Mouse (Mus musculus) MEL (cell line): ENCODE measurements at regions not wholly inside any gene's neighbourhood (a gene's known extent, or its start where the extent isn't known, plus 50 kb on each side); places are given as distances from the start of the nearest gene placed in this dataset.

Experiments used
- DNase-seq: peaks from one replicate; pipeline ENCODE4 v3.0.0; 2011; ENCODE audit warnings: low read depth, low spot score
- H3K27ac ChIP-seq: 2 replicates; pipeline ENCODE4 v1.5.1; 2012; ENCODE audit warnings: low read depth, mild to moderate bottlenecking, control low read depth, low read length, moderate library complexity; ENCODE audit not compliant: control insufficient read depth
- H3K27me3 ChIP-seq, 2 experiments: fragments of 150-350 bp in 1 of 2; sonication (generic) in 1 of 2; 2 replicates each; pipeline ENCODE4 v1.6.1; 2012; ENCODE audit warnings: low read length in 2 of 2, mild to moderate bottlenecking in 2 of 2, improper control_type of control experiment in 1 of 2, moderate library complexity in 1 of 2; ENCODE audit not compliant: insufficient read depth in 2 of 2, control insufficient read depth in 1 of 2
- H3K36me3 ChIP-seq, 2 experiments: 2 replicates each; pipeline ENCODE4 v1.6.1; 2012 to 2014; ENCODE audit warnings: low read length in 2 of 2, improper control_type of control experiment in 1 of 2, inconsistent platforms in 1 of 2, mild to moderate bottlenecking in 1 of 2; ENCODE audit not compliant: insufficient read depth in 2 of 2, control insufficient read depth in 1 of 2
- H3K4me1 ChIP-seq, 2 experiments: fragments of 150-350 bp in 1 of 2; sonication (generic) in 1 of 2; 2 replicates each; pipeline ENCODE4 v1.6.1; 2012; ENCODE audit warnings: low read length in 2 of 2, improper control_type of control experiment in 1 of 2, mild to moderate bottlenecking in 1 of 2; ENCODE audit not compliant: insufficient read depth in 2 of 2, control insufficient read depth in 1 of 2
- H3K4me3 ChIP-seq, 2 experiments: fragments of 150-350 bp in 1 of 2; sonication (generic) in 1 of 2; 2 replicates each; pipeline ENCODE4 v1.5.1; 2012; ENCODE audit warnings: low read depth in 2 of 2, low read length in 2 of 2, mild to moderate bottlenecking in 2 of 2, moderate library complexity in 2 of 2, control low read depth in 1 of 2, improper control_type of control experiment in 1 of 2; ENCODE audit not compliant: control insufficient read depth in 1 of 2, insufficient read depth in 1 of 2
- H3K79me2 ChIP-seq: 2 replicates; pipeline ENCODE4 v1.6.1; 2012; ENCODE audit warnings: mild to moderate bottlenecking, low read length, moderate library complexity; ENCODE audit not compliant: control insufficient read depth, poor library complexity, insufficient read depth
- H3K9ac ChIP-seq: 2 replicates; pipeline ENCODE4 v1.6.1; 2012; ENCODE audit warnings: low read depth, mild to moderate bottlenecking, control low read depth, low read length, moderate library complexity; ENCODE audit not compliant: control insufficient read depth, poor library complexity, severe bottlenecking
- H3K9me3 ChIP-seq: fragments of 150-350 bp; sonication (generic); replicated peaks from 2 replicates; pipeline ENCODE4 v1.6.1; 2012; ENCODE audit warnings: mild to moderate bottlenecking, low read length, improper control_type of control experiment, moderate library complexity; ENCODE audit not compliant: insufficient read depth
- CHD2 ChIP-seq: IDR thresholded peaks from 2 replicates; pipeline ENCODE4 v1.6.1; 2011; ENCODE audit warnings: low read length, improper control_type of control experiment
- CTCF ChIP-seq, 3 experiments: IDR thresholded peaks in 2 of 3; conservative IDR thresholded peaks in 1 of 3; 2 replicates each; pipeline ENCODE4 v1.5.1; 2011 to 2012; ENCODE audit warnings: low read length in 3 of 3, low read depth in 2 of 3, mild to moderate bottlenecking in 2 of 3, improper control_type of control experiment in 1 of 3, inconsistent platforms in 1 of 3, mixed read lengths in 1 of 3, moderate library complexity in 1 of 3; ENCODE audit not compliant: control insufficient read depth in 1 of 3, insufficient read depth in 1 of 3, poor library complexity in 1 of 3, severe bottlenecking in 1 of 3
- EP300 ChIP-seq, 2 experiments: IDR thresholded peaks; 2 replicates each; pipeline ENCODE4 v1.6.1; 2011; ENCODE audit warnings: improper control_type of control experiment in 2 of 2, low read length in 2 of 2, low read depth in 1 of 2, mild to moderate bottlenecking in 1 of 2
- GATA1 ChIP-seq: IDR thresholded peaks from 2 replicates; pipeline ENCODE4 v1.6.1; 2011; ENCODE audit warnings: low read depth, low read length, improper control_type of control experiment
- HCFC1 ChIP-seq: IDR thresholded peaks from 2 replicates; pipeline ENCODE4 v1.6.1; 2012; ENCODE audit warnings: low read depth, mild to moderate bottlenecking, inconsistent platforms, low read length, improper control_type of control experiment, moderate library complexity
- JUND ChIP-seq: IDR thresholded peaks from 2 replicates; pipeline ENCODE4 v1.6.1; 2011; ENCODE audit warnings: low read depth, mild to moderate bottlenecking, improper control_type of control experiment, low read length
- KAT2A ChIP-seq: conservative IDR thresholded peaks from 2 replicates; pipeline ENCODE4 v1.6.1; 2012; ENCODE audit warnings: low read depth, low read length, improper control_type of control experiment, inconsistent platforms
- MXI1 ChIP-seq: IDR thresholded peaks from 2 replicates; pipeline ENCODE4 v1.6.1; 2011; ENCODE audit warnings: mild to moderate bottlenecking, low read depth, low read length, improper control_type of control experiment
- MYB ChIP-seq: IDR thresholded peaks from 2 replicates; pipeline ENCODE4 v1.6.1; 2011; ENCODE audit warnings: mild to moderate bottlenecking, low read depth, low read length, improper control_type of control experiment
- MYC ChIP-seq: IDR thresholded peaks from 2 replicates; pipeline ENCODE4 v1.6.1; 2011; ENCODE audit warnings: low read depth, mild to moderate bottlenecking, low read length, improper control_type of control experiment, moderate library complexity
- NELFE ChIP-seq: IDR thresholded peaks from 2 replicates; pipeline ENCODE4 v1.6.1; 2011; ENCODE audit warnings: low read depth, low read length, improper control_type of control experiment
- RCOR1 ChIP-seq: IDR thresholded peaks from 2 replicates; pipeline ENCODE4 v1.6.1; 2012; ENCODE audit warnings: low read depth, mild to moderate bottlenecking, inconsistent platforms, low read length, improper control_type of control experiment
- SIN3A ChIP-seq: IDR thresholded peaks from 2 replicates; pipeline ENCODE4 v1.6.1; 2012; ENCODE audit warnings: low read length, improper control_type of control experiment, inconsistent platforms
- SMC3 ChIP-seq: IDR thresholded peaks from 2 replicates; pipeline ENCODE4 v1.6.1; 2011; ENCODE audit warnings: low read depth, low read length, improper control_type of control experiment
- TAL1 ChIP-seq: IDR thresholded peaks from 2 replicates; pipeline ENCODE4 v1.6.1; 2012; ENCODE audit warnings: mild to moderate bottlenecking, inconsistent platforms, low read length, moderate library complexity, mixed read lengths
- TCF12 ChIP-seq: IDR thresholded peaks from 2 replicates; pipeline ENCODE4 v1.6.1; 2014; ENCODE audit warnings: low read depth, mild to moderate bottlenecking, inconsistent platforms, low read length, improper control_type of control experiment, moderate library complexity
- UBTF ChIP-seq: IDR thresholded peaks from 2 replicates; pipeline ENCODE4 v1.6.1; 2012; ENCODE audit warnings: low read depth, mild to moderate bottlenecking, inconsistent platforms, low read length, improper control_type of control experiment, moderate library complexity, borderline replicate concordance; ENCODE audit not compliant: insufficient read depth
- USF1 ChIP-seq: IDR thresholded peaks from 2 replicates; pipeline ENCODE4 v1.6.1; 2014; ENCODE audit warnings: low read depth, mild to moderate bottlenecking, inconsistent platforms, low read length, improper control_type of control experiment, moderate library complexity
- USF2 ChIP-seq, 2 experiments: IDR thresholded peaks; 2 replicates each; pipeline ENCODE4 v1.6.1; 2011 to 2012; ENCODE audit warnings: improper control_type of control experiment in 2 of 2, low read length in 2 of 2, borderline replicate concordance in 1 of 2, inconsistent platforms in 1 of 2, low read depth in 1 of 2, mild to moderate bottlenecking in 1 of 2; ENCODE audit not compliant: insufficient read depth in 1 of 2
- ZC3H11A ChIP-seq: IDR thresholded peaks from 2 replicates; pipeline ENCODE4 v1.6.1; 2012; ENCODE audit warnings: low read depth, mild to moderate bottlenecking, inconsistent platforms, low read length, improper control_type of control experiment

DNA sequence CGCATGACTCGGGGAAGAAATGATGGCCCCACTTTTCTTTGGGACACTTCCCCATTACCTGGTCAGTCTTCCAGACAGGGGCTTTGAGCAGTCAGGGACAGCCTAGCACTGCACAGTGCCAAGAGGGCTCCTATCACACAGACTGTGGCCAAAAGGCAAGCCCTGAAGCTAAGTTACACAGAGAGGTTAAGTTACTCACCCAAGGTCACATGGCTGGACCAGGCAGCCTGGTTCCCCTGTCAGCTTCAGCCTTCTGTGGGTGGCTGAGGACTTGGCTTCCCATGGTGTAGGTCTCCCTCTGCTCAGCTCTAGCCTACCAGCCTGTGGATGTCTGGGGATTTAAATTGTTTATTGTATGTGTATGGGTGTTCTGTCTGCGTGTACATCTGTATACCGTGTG lies 59.4 kb upstream of the Ptpn1 start:
- peaks cover 0 to 1% of the 10 kb centered on the region in 2 experiments; a peak in 3 of 4 replicates for H3K27me3 ChIP-seq
- no peak overlapping the region for H3K27ac ChIP-seq
- H3K4me3 ChIP-seq, result no peak overlapping the region
- H3K79me2 ChIP-seq, result no peaks in the 10 kb centered on the region
- TF ChIP-seq TAL1 (no peak), HCFC1 (no peak), KAT2A (no peak), SIN3A (no peak), CHD2 (no peak), MYC (no peak), GATA1 (no peak), MYB (no peak), NELFE (no peak)
- no peaks in the 10 kb centered on the region for H3K4me1 ChIP-seq
- no peaks in the 10 kb centered on the region for H3K9me3 ChIP-seq
- H3K9ac ChIP-seq, result no peak overlapping the region
- DNase-seq, result no peak
- H3K36me3 ChIP-seq, result no peaks in the 10 kb centered on the region

DNA sequence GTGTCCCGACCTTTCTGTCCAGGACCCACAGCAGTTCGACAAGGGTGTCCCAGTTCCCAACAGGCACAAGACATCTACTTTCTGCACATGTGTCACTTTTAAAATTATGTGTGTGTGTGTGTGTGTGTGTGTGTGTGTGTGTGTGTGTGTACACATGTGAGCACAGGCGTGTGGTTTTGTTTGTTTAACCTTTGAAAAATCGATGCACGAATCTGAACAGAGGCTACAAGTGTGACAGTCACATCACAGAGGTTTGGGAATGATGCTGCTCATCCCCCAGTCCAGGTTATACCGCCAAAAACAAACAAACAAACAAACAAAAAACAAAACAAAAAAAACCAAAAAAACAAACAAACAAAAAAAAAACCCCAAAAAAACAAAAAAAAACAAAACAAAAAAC lies 61.7 kb upstream of the Ptpn1 start:
- TF ChIP-seq USF2 (IDR thresholded peaks at IDR 0.05; ENCODE audit: borderline replicate concordance in 1 of 2, insufficient read depth in 1 of 2, low read depth in 1 of 2, low read length in 2 of 2), result no peak
- TF ChIP-seq CTCF (IDR thresholded peaks at IDR 0.05 in 2 of 3, conservative IDR thresholded peaks at IDR 0.05 in 1 of 3; ENCODE audit: control insufficient read depth in 1 of 3, insufficient read depth in 1 of 3, low read depth in 2 of 3, low read length in 3 of 3, poor library complexity in 1 of 3, severe bottlenecking in 1 of 3), result no peak
- TF ChIP-seq UBTF, result no peak
- TF ChIP-seq HCFC1, result no peak
- TF ChIP-seq EP300 (IDR thresholded peaks at IDR 0.05; ENCODE audit: low read depth in 1 of 2, low read length in 2 of 2), result no peak
- no peak for TF ChIP-seq USF1
- no peak for TF ChIP-seq ZC3H11A
- no peak for TF ChIP-seq MYC
- TF ChIP-seq JUND, result no peak
- TF ChIP-seq RCOR1, result no peak
- no peak for TF ChIP-seq SMC3
- no peak for TF ChIP-seq TCF12
- TF ChIP-seq GATA1, result no peak
- TF ChIP-seq MXI1, result no peak
- Histone ChIP-seq H3K79me2 (no peaks in the 10 kb centered on the region), H3K4me1 (no peaks in the 10 kb centered on the region), H3K4me3 (no peak overlapping the region), H3K27me3 (peaks cover 0 to 3% of the 10 kb centered on the region in 2 experiments), H3K27ac (no peak overlapping the region), H3K9ac (no peak overlapping the region), H3K36me3 (no peaks in the 10 kb centered on the region), H3K9me3 (no peaks in the 10 kb centered on the region)
- no peak for DNase-seq
